Mouse (Mus musculus): ENCODE results near the gene Cep104.

DNA sequence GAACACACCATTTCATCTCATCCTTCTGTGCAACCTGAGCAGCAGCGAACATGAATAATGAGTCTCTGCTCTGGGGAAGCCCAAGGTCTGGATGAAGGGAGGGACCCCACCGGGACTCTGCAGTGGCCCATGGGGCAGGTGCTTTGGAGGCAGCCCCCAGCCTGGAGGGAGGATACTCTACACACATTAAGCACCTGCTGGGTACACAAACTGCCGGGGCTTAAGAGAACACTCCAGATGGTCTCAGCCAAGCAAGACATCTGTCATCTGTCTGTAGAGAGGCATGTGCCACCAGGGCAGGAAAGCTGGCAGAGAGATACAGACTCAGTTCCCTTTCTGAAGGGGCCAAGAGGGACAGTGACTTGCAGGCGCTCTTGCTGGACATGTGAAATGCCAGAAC is 45.1 kb upstream of the Cep104 start:
- no peak for TF ChIP-seq EP300 (IDR thresholded peaks at IDR 0.05; ENCODE audit: low read depth)
- TF ChIP-seq CTCF (IDR thresholded peaks at IDR 0.05; ENCODE audit: low read depth), result no peak

Measured in liver, embryonic 14.5 days (tissue).